Mouse (Mus musculus) myocyte (in vitro differentiated cells): ENCODE results near the gene Camta1. TPM values are rescaled to one million over a fixed set of nuclear protein-coding genes. Genes with fewer than 3 reads are reported as not detected.

Experiments used
- H3K27me3 ChIP-seq: one replicate; pipeline ENCODE4 v1.6.1; 2011; ENCODE audit not compliant: control insufficient read depth, insufficient read depth, insufficient read length
- H3K36me3 ChIP-seq: one replicate; pipeline ENCODE4 v1.6.1; 2011; ENCODE audit not compliant: control insufficient read depth, insufficient read depth
- H3K4me2 ChIP-seq: one replicate; pipeline ENCODE4 v1.6.1; 2011; ENCODE audit warnings: low read depth, control low read depth
- H3K4me3 ChIP-seq: one replicate; pipeline ENCODE4 v1.5.1; 2011; ENCODE audit warnings: mild to moderate bottlenecking, control low read depth, moderate library complexity
- H3K79me2 ChIP-seq: one replicate; pipeline ENCODE4 v1.6.1; 2011; ENCODE audit not compliant: control insufficient read depth, insufficient read depth
- H3ac ChIP-seq: one replicate; pipeline ENCODE4 v1.6.1; 2011; ENCODE audit not compliant: control insufficient read depth, insufficient read length
- CEBPB ChIP-seq: IDR thresholded peaks from 2 replicates; pipeline ENCODE4 v1.6.1; 2011; ENCODE audit warnings: mild to moderate bottlenecking, moderate library complexity; ENCODE audit not compliant: poor library complexity, insufficient read depth, severe bottlenecking
- E2F4 ChIP-seq: IDR thresholded peaks from one replicate; pipeline ENCODE4 v1.6.1; 2011; ENCODE audit warnings: mild to moderate bottlenecking, control low read depth, moderate library complexity; ENCODE audit not compliant: insufficient read depth
- MAX ChIP-seq: IDR thresholded peaks from one replicate; pipeline ENCODE4 v1.6.1; 2011; ENCODE audit warnings: low read depth, mild to moderate bottlenecking, control low read depth
- MYOD1 ChIP-seq, 3 experiments: IDR thresholded peaks; one replicate each; pipeline ENCODE4 v1.6.1; 2011; ENCODE audit warnings: control low read depth in 2 of 3, low read depth in 2 of 3, mild to moderate bottlenecking in 2 of 3, moderate library complexity in 1 of 3; ENCODE audit not compliant: insufficient read length in 2 of 3, control insufficient read depth in 1 of 3
- MYOG ChIP-seq, 3 experiments: IDR thresholded peaks; one replicate each; pipeline ENCODE4 v1.6.1; 2011; ENCODE audit warnings: control low read depth in 2 of 3, low read depth in 2 of 3, mild to moderate bottlenecking in 2 of 3; ENCODE audit not compliant: insufficient read length in 2 of 3, control insufficient read depth in 1 of 3, insufficient read depth in 1 of 3
- POLR2A ChIP-seq: IDR thresholded peaks from one replicate; pipeline ENCODE4 v1.6.1; 2011; ENCODE audit warnings: low read depth, mild to moderate bottlenecking, control low read depth, moderate library complexity; ENCODE audit not compliant: insufficient read length
- POLR2AphosphoS2 ChIP-seq: IDR thresholded peaks from one replicate; pipeline ENCODE4 v1.6.1; 2011; ENCODE audit warnings: low read depth, control low read depth; ENCODE audit not compliant: insufficient read length
- REST ChIP-seq: IDR thresholded peaks from one replicate; pipeline ENCODE4 v1.6.1; 2011; ENCODE audit warnings: mild to moderate bottlenecking, control low read depth, moderate library complexity; ENCODE audit not compliant: insufficient read depth, insufficient read length
- SRF ChIP-seq: IDR thresholded peaks from one replicate; pipeline ENCODE4 v1.6.1; 2011; ENCODE audit warnings: low read depth; ENCODE audit not compliant: control insufficient read depth, insufficient read length
- TCF12 ChIP-seq: IDR thresholded peaks from one replicate; pipeline ENCODE4 v1.6.1; 2011; ENCODE audit warnings: mild to moderate bottlenecking, control low read depth; ENCODE audit not compliant: poor library complexity, insufficient read depth, severe bottlenecking
- TCF3 ChIP-seq: IDR thresholded peaks from one replicate; pipeline ENCODE4 v1.6.1; 2011; ENCODE audit warnings: low read depth, control low read depth; ENCODE audit not compliant: insufficient read length
- USF1 ChIP-seq: IDR thresholded peaks from one replicate; pipeline ENCODE4 v1.6.1; 2011; ENCODE audit warnings: low read depth, mild to moderate bottlenecking, control low read depth, moderate library complexity
- polyA plus RNA-seq: library from polyadenylated mRNA; unstranded; fragments of >200 nt; fragmentation: generic; extraction: Trizol; gene quantifications from one replicate; pipeline ENCODE4 v1.2.1, GENCODE M21; 2012; ENCODE audit warnings: missing spikeins

Camta1 gene
- polyA plus RNA-seq, 1 experiment: 40.6 TPM

- TF ChIP-seq REST (no peak), CEBPB (no peak), TCF12 (no peak), POLR2A (no peak), TCF3 (no peak), SRF (no peak), MYOG (IDR thresholded peaks at IDR 0.05; ENCODE audit: control insufficient read depth in 1 of 3, insufficient read depth in 1 of 3, insufficient read length in 2 of 3, low read depth in 2 of 3) (no peak), MAX (no peak)
- H3K79me2 ChIP-seq: no peaks in the 10 kb centered on the region
- no peaks in the 10 kb centered on the region for H3K36me3 ChIP-seq
These were observed 178.7 kb downstream of the Camta1 start for GRCm38 (mm10) chr4:151682831-151683488.

GRCm38 (mm10) chr4:151672452-151672851 is 189.2 kb downstream of the Camta1 start:
- no peak overlapping the region for H3ac ChIP-seq
- peaks cover 32% of the 10 kb centered on the region for H3K27me3 ChIP-seq
- no peaks in the 10 kb centered on the region for H3K36me3 ChIP-seq
- no peak for TF ChIP-seq SRF
- TF ChIP-seq MAX: no peak
- H3K4me2 ChIP-seq: no peak overlapping the region
- H3K79me2 ChIP-seq: no peaks in the 10 kb centered on the region
- H3K4me3 ChIP-seq: no peak overlapping the region

More at GRCm38 (mm10) chr4:151682831-151683488, 178.7 kb downstream of the Camta1 start:
- no peaks in the 10 kb centered on the region for H3K27me3 ChIP-seq
- no peak overlapping the region for H3ac ChIP-seq
- H3K4me2 ChIP-seq: no peak overlapping the region
- no peak overlapping the region for H3K4me3 ChIP-seq

GRCm38 (mm10) chr4:151666411-151666901 is 195.2 kb downstream of the Camta1 start:
- Histone ChIP-seq H3K36me3 (no peaks in the 10 kb centered on the region), H3K4me2 (no peak overlapping the region), H3K79me2 (no peaks in the 10 kb centered on the region), H3ac (no peak overlapping the region), H3K27me3 (peaks cover 12% of the 10 kb centered on the region), H3K4me3 (no peak overlapping the region)
- TF ChIP-seq TCF3: no peak
- TF ChIP-seq MYOG (IDR thresholded peaks at IDR 0.05; ENCODE audit: control insufficient read depth in 1 of 3, insufficient read depth in 1 of 3, insufficient read length in 2 of 3, low read depth in 2 of 3): no peak
- no peak for TF ChIP-seq POLR2A
- no peak for TF ChIP-seq USF1
- no peak for TF ChIP-seq CEBPB
- TF ChIP-seq E2F4: no peak
- TF ChIP-seq REST: no peak
- no peak for TF ChIP-seq MAX
- no peak for TF ChIP-seq TCF12
- no peak for TF ChIP-seq MYOD1 (IDR thresholded peaks at IDR 0.05; ENCODE audit: control insufficient read depth in 1 of 3, insufficient read length in 2 of 3, low read depth in 2 of 3)
- no peak for TF ChIP-seq SRF

- H3K4me3 ChIP-seq: no peak overlapping the region
- H3K36me3 ChIP-seq: no peaks in the 10 kb centered on the region
- H3K79me2 ChIP-seq: no peaks in the 10 kb centered on the region
- H3K4me2 ChIP-seq: no peak overlapping the region
- no peak overlapping the region for H3ac ChIP-seq
- no peak for TF ChIP-seq SRF
- no peak for TF ChIP-seq POLR2AphosphoS2
- TF ChIP-seq CEBPB: no peak
- TF ChIP-seq USF1: no peak
- no peak for TF ChIP-seq TCF12
- TF ChIP-seq E2F4: no peak
- TF ChIP-seq REST: no peak
- no peak for TF ChIP-seq MAX
- TF ChIP-seq TCF3: no peak
- no peak for TF ChIP-seq POLR2A
- TF ChIP-seq MYOG (IDR thresholded peaks at IDR 0.05; ENCODE audit: control insufficient read depth in 1 of 3, insufficient read depth in 1 of 3, insufficient read length in 2 of 3, low read depth in 2 of 3): no peak
- TF ChIP-seq MYOD1 (IDR thresholded peaks at IDR 0.05; ENCODE audit: control insufficient read depth in 1 of 3, insufficient read length in 2 of 3, low read depth in 2 of 3): no peak
- peaks cover 15% of the 10 kb centered on the region for H3K27me3 ChIP-seq
These were observed 200.2 kb downstream of the Camta1 start for GRCm38 (mm10) chr4:151661486-151661885.

GRCm38 (mm10) chr4:151656427-151656826 is 205.2 kb downstream of the Camta1 start:
- no peaks in the 10 kb centered on the region for H3K79me2 ChIP-seq
- TF ChIP-seq MAX (no peak), TCF12 (no peak), REST (no peak), E2F4 (no peak), TCF3 (no peak), USF1 (no peak), MYOG (IDR thresholded peaks at IDR 0.05; ENCODE audit: control insufficient read depth in 1 of 3, insufficient read depth in 1 of 3, insufficient read length in 2 of 3, low read depth in 2 of 3) (no peak), CEBPB (no peak), POLR2A (no peak), POLR2AphosphoS2 (no peak), MYOD1 (IDR thresholded peaks at IDR 0.05; ENCODE audit: control insufficient read depth in 1 of 3, insufficient read length in 2 of 3, low read depth in 2 of 3) (no peak), SRF (no peak)
- H3K4me3 ChIP-seq: no peak overlapping the region
- no peak overlapping the region for H3K4me2 ChIP-seq
- peaks cover 23% of the 10 kb centered on the region for H3K27me3 ChIP-seq
- no peak overlapping the region for H3ac ChIP-seq
- H3K36me3 ChIP-seq: no peaks in the 10 kb centered on the region
